Mouse (Mus musculus) embryonic facial prominence, embryonic 10.5 days (tissue): ENCODE measurements around the gene Odf3l2. TPM values are rescaled to one million over a fixed set of nuclear protein-coding genes. Genes with fewer than 3 reads are reported as not detected.
A peak's percentile ranks its signal among the peaks of the same experiment; 100 is the strongest.

ENCODE experiments used
- DNase-seq: peaks from one replicate; pipeline ENCODE4 v3.0.0-alpha.2; 2017; ENCODE audit warnings: low spot score
- H3K27ac ChIP-seq: fragments of 300-500 bp; sonication (generic); replicated peaks from 2 replicates; pipeline ENCODE4 v1.5.1; 2016; ENCODE audit warnings: mild to moderate bottlenecking
- H3K27me3 ChIP-seq: fragments of 300-500 bp; sonication (generic); replicated peaks from 2 replicates; pipeline ENCODE4 v1.6.1; 2016; ENCODE audit warnings: low read depth, mild to moderate bottlenecking; ENCODE audit not compliant: poor library complexity, severe bottlenecking
- H3K36me3 ChIP-seq: fragments of 300-500 bp; sonication (generic); replicated peaks from 2 replicates; pipeline ENCODE4 v1.6.1; 2016; ENCODE audit warnings: mild to moderate bottlenecking, moderate library complexity
- H3K4me1 ChIP-seq: fragments of 300-500 bp; sonication (generic); 2 replicates; pipeline ENCODE4 v1.6.1; 2016
- H3K4me3 ChIP-seq: fragments of 300-500 bp; sonication (generic); 2 replicates; pipeline ENCODE4 v1.5.1; 2016; ENCODE audit warnings: mild to moderate bottlenecking, moderate library complexity
- H3K9me3 ChIP-seq: fragments of 300-500 bp; sonication (generic); 2 replicates; pipeline ENCODE4 v1.6.1; 2016; ENCODE audit warnings: mild to moderate bottlenecking
- WGBS: fragments of 180-500 bp; shearing (Covaris S2); methylation state at CpG from one replicate; pipeline ENCODE4 v1.1.7; 2016; 5-methylcytosine and 5-hydroxymethylcytosine counted together
- polyA plus RNA-seq: library from polyadenylated mRNA; unstranded; fragments of >200 nt; fragmentation: Nextera tagmentation; extraction: Ambion mirVana; gene quantifications from 2 replicates; pipeline ENCODE4 v1.2.1, GENCODE M21; 2016

Odf3l2 gene
- polyA plus RNA-seq, 1 experiment from 2014 or later: not detected

- peak; percentile 78 for DNase-seq
- WGBS: 2% methylated on average over 23 of the region's 23 CpGs
- peak overlapping the region; percentile 92 for H3K27ac ChIP-seq
- peak overlapping the region; percentile 91 for H3K4me3 ChIP-seq
- H3K4me1 ChIP-seq: peaks cover 41% of the 10 kb centered on the region
- H3K36me3 ChIP-seq: no peaks in the 10 kb centered on the region
- no peaks in the 10 kb centered on the region for H3K9me3 ChIP-seq
- peaks cover 35% of the 10 kb centered on the region for H3K27me3 ChIP-seq
Observed at GRCm38 (mm10) chr10:79638486-79639204, 6.9 kb downstream of the Odf3l2 start.

GRCm38 (mm10) chr10:79637128-79638110 is 8.1 kb downstream of the Odf3l2 start, which contains the start of gene Shc2:
Shc2 (minus strand) TSS chr10:79637918.
- Histone ChIP-seq H3K9me3 (no peaks in the 10 kb centered on the region), H3K27ac (peak within 1 kb of the TSS; percentile 92), H3K36me3 (no peaks in the 10 kb centered on the region), H3K27me3 (peaks cover 35% of the 10 kb centered on the region), H3K4me1 (peaks cover 44% of the 10 kb centered on the region), H3K4me3 (peak within 1 kb of the TSS; percentile 91)
- under 1% methylated on average over 116 of the region's 116 CpGs for WGBS
- DNase-seq: peak; percentile 88

- H3K27me3 ChIP-seq: peaks cover 35% of the 10 kb centered on the region
- H3K27ac ChIP-seq: no peak overlapping the region
Observed at GRCm38 (mm10) chr10:79636287-79636686, 9.3 kb downstream of the Odf3l2 start.

GRCm38 (mm10) chr10:79633006-79633777 is 12.3 kb downstream of the Odf3l2 start:
- DNase-seq: no peak
- Histone ChIP-seq H3K27ac (no peak overlapping the region), H3K4me1 (peaks cover 29% of the 10 kb centered on the region)

More at GRCm38 (mm10) chr10:79636287-79636686, 9.3 kb downstream of the Odf3l2 start:
- WGBS: 82% methylated on average over 8 of the region's 8 CpGs
- H3K4me3 ChIP-seq: peak overlapping the region; percentile 91
- no peak for DNase-seq
- no peaks in the 10 kb centered on the region for H3K36me3 ChIP-seq
- H3K4me1 ChIP-seq: peaks cover 44% of the 10 kb centered on the region
- no peaks in the 10 kb centered on the region for H3K9me3 ChIP-seq

GRCm38 (mm10) chr10:79631432-79631831 is 14.1 kb downstream of the Odf3l2 start:
- Histone ChIP-seq H3K9me3 (no peaks in the 10 kb centered on the region), H3K4me1 (peaks cover 13% of the 10 kb centered on the region), H3K27me3 (0 out of 2 replicates have a peak, but pooled peaks cover 3% of the 10 kb centered on the region), H3K27ac (no peak overlapping the region), H3K4me3 (no peak overlapping the region), H3K36me3 (peaks cover 21% of the 10 kb centered on the region)
- WGBS: 90% methylated on average over 4 of the region's 4 CpGs
- DNase-seq: no peak

More at GRCm38 (mm10) chr10:79633006-79633777, 12.3 kb downstream of the Odf3l2 start:
- Histone ChIP-seq H3K4me3 (no peak overlapping the region), H3K9me3 (no peaks in the 10 kb centered on the region), H3K36me3 (peaks cover 15% of the 10 kb centered on the region), H3K27me3 (peaks cover 9% of the 10 kb centered on the region)
- WGBS: 84% methylated on average over 17 of the region's 17 CpGs

GRCm38 (mm10) chr10:79628377-79628776 is 17.2 kb downstream of the Odf3l2 start:
- 86% methylated on average over 5 of the region's 5 CpGs for WGBS
- DNase-seq: no peak
- Histone ChIP-seq H3K4me1 (peaks cover 5% of the 10 kb centered on the region; the same call in 1 of the 2 replicates), H3K9me3 (no peaks in the 10 kb centered on the region), H3K27ac (no peak overlapping the region), H3K36me3 (peaks cover 36% of the 10 kb centered on the region), H3K4me3 (no peak overlapping the region), H3K27me3 (no peaks in the 10 kb centered on the region)

GRCm38 (mm10) chr10:79626156-79626555 is 19.4 kb downstream of the Odf3l2 start:
- H3K27me3 ChIP-seq: no peaks in the 10 kb centered on the region
- no peak overlapping the region for H3K4me3 ChIP-seq
- no peak for DNase-seq
- H3K4me1 ChIP-seq: peaks cover 4% of the 10 kb centered on the region; the same call in 1 of the 2 replicates
- no peaks in the 10 kb centered on the region for H3K9me3 ChIP-seq
- 90% methylated on average over 10 of the region's 10 CpGs for WGBS
- no peak overlapping the region for H3K27ac ChIP-seq
- H3K36me3 ChIP-seq: peaks cover 37% of the 10 kb centered on the region

- Histone ChIP-seq H3K9me3 (no peaks in the 10 kb centered on the region), H3K27me3 (no peaks in the 10 kb centered on the region), H3K4me1 (peaks cover 9% of the 10 kb centered on the region; the same call in 1 of the 2 replicates), H3K4me3 (no peak overlapping the region), H3K36me3 (peaks cover 40% of the 10 kb centered on the region), H3K27ac (no peak overlapping the region)
- 81% methylated on average over 9 of the region's 9 CpGs for WGBS
- no peak for DNase-seq
Observed at GRCm38 (mm10) chr10:79625398-79625797, 20.1 kb downstream of the Odf3l2 start.

GRCm38 (mm10) chr10:79623950-79624349 is 21.6 kb downstream of the Odf3l2 start:
- Histone ChIP-seq H3K4me3 (no peak overlapping the region), H3K9me3 (no peaks in the 10 kb centered on the region), H3K36me3 (peaks cover 34% of the 10 kb centered on the region), H3K4me1 (peaks cover 16% of the 10 kb centered on the region; the same call in 1 of the 2 replicates), H3K27me3 (no peaks in the 10 kb centered on the region), H3K27ac (no peak overlapping the region)
- WGBS: 72% methylated on average over 12 of the region's 12 CpGs
- no peak for DNase-seq

- H3K27ac ChIP-seq: no peak overlapping the region
- no peaks in the 10 kb centered on the region for H3K9me3 ChIP-seq
- no peak for DNase-seq
- H3K4me1 ChIP-seq: peaks cover 44% of the 10 kb centered on the region
- 88% methylated on average over 5 of the region's 5 CpGs for WGBS
- peaks cover 11% of the 10 kb centered on the region; the same call in 1 of the 2 replicates for H3K36me3 ChIP-seq
- H3K4me3 ChIP-seq: no peak overlapping the region
- peaks cover 33% of the 10 kb centered on the region for H3K27me3 ChIP-seq
Observed at GRCm38 (mm10) chr10:79616376-79616775, 29.2 kb downstream of the Odf3l2 start.

GRCm38 (mm10) chr10:79615860-79616259 is 29.7 kb downstream of the Odf3l2 start:
- Histone ChIP-seq H3K4me1 (peaks cover 45% of the 10 kb centered on the region), H3K27ac (no peak overlapping the region), H3K4me3 (no peak overlapping the region), H3K27me3 (peaks cover 39% of the 10 kb centered on the region), H3K9me3 (no peaks in the 10 kb centered on the region), H3K36me3 (peaks cover 11% of the 10 kb centered on the region; the same call in 1 of the 2 replicates)
- DNase-seq: peak; percentile 16
- 11% methylated on average over 8 of the region's 8 CpGs for WGBS

GRCm38 (mm10) chr10:79614305-79614643 is 31.3 kb downstream of the Odf3l2 start:
- Histone ChIP-seq H3K36me3 (peaks cover under 1% of the 10 kb centered on the region; the same call in 1 of the 2 replicates), H3K9me3 (no peaks in the 10 kb centered on the region), H3K4me1 (peaks cover 33% of the 10 kb centered on the region), H3K27ac (no peak overlapping the region), H3K4me3 (peak overlapping the region; percentile 72), H3K27me3 (peaks cover 54% of the 10 kb centered on the region)
- 79% methylated on average over 1 of the region's 1 CpGs for WGBS
- no peak for DNase-seq
